Mouse (Mus musculus) cerebellum, postnatal 25 days (tissue): ENCODE measurements around the gene Ifng.

Source experiments
- DNase-seq, 2 experiments: peaks; one replicate each; pipeline ENCODE4 v3.0.0; 2021; ENCODE audit warnings: mixed read lengths in 2 of 2

Ifng gene

DNA sequence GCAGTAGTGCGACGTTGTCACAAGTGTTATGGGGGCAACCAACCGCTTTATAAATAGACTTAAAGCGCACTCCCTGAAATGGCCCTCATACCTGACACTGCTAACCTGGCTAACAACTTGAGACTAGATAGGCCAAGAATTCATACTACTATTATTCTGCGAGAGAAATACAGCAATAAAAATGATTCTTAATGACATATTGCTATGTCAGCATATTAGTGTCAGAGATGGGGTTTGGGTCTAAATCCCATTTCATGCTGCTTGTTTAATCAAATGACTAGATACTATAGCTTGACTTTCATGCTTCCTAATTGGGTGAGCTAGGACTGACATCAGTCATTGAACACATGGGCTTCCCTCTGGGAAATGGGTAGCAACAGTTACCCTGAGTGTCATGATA, 39.3 kb downstream of the Ifng start:
- no peak for DNase-seq

DNA sequence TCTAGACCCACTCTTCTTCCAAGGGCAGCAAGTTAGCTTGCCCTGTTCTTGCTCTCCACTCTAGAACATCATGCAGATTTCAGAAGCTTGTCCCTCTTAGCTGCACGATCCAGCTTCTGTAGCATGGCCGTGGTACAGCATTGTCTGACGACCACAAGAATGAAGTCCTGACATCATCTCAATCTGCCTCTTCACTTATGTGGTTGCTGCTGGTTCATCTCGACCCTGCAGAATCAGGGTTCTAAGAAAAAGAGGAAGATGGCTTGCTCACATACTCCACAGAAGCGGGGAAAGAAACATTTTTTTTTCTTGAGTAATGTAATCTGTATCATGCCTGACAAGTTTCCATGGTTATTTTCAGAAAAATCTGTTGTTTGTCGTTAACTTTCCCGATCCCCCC, 39.9 kb downstream of the Ifng start:
- no peak for DNase-seq

- DNase-seq: no peak
Measured at GRCm38 (mm10) chr10:118494109-118494508, 53.3 kb downstream of the Ifng start.

GRCm38 (mm10) chr10:118495362-118495761, 54.5 kb downstream of the Ifng start:
- DNase-seq: no peak
